Mouse (Mus musculus): Measurements from ENCODE around the gene Prmt1. TPM values are rescaled to one million over a fixed set of nuclear protein-coding genes. Genes with fewer than 3 reads are reported as not detected.

The Prmt1 gene
- polyA plus RNA-seq, 2 experiments, result 166 to 607 TPM

GRCm38 (mm10) chr7:44949922-44950321 lies 36.4 kb downstream of the Prmt1 start:
- no peak overlapping the region for H3K4me2 ChIP-seq (replicated peaks; ENCODE audit: low read depth, low read length, severe bottlenecking)
- ATAC-seq (ENCODE audit: low FRiP score, low read depth), result no peak
- no peak for DNase-seq (ENCODE audit: low spot score)
- WGBS, result 66% methylated on average over 6 of the region's 6 CpGs
- no peak overlapping the region for H3K27ac ChIP-seq (replicated peaks; ENCODE audit: low read depth, low read length)
- H3K4me1 ChIP-seq (ENCODE audit: control insufficient read depth, insufficient read depth, low read length), result peaks cover 4% of the 10 kb centered on the region
- no peaks in the 10 kb centered on the region for H3K9me3 ChIP-seq (ENCODE audit: control insufficient read depth, low read length)
- H3K27me3 ChIP-seq (ENCODE audit: control insufficient read depth, insufficient read depth, low read length), result peaks cover 17% of the 10 kb centered on the region; the same call in 1 of the 2 replicates
- no peak overlapping the region for H3K4me3 ChIP-seq (replicated peaks; ENCODE audit: low read length)
- no peak for TF ChIP-seq POLR2A (IDR thresholded peaks at IDR 0.05; ENCODE audit: borderline replicate concordance, extremely low read depth, insufficient read depth, insufficient read length)
- no peaks in the 10 kb centered on the region for H3K36me3 ChIP-seq (ENCODE audit: control insufficient read depth, insufficient read depth, low read length)
- H3K9ac ChIP-seq (ENCODE audit: low read depth, low read length, severe bottlenecking), result no peak overlapping the region

DNA sequence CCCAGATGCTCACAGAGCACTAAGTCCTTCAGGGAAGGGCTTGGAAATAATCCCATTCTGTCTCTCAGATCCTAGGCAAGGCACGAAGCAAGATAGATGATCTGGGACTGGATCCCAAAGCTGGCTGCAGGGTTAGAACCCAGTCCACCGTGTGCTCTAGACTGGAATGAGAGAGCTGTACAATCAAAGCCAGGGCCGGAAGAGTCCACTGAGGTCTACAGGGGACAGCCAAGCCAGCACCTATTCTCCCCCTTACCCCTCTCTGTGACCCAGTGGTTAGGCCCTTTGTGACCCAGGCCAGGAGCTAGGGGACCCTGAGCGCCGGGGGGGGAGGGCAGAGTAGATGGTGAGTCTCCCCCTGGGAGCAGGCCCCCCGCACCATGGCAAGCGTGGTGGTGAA lies 43.5 kb downstream of the Prmt1 start, which contains the start of gene Tsks:
Gene Tsks, plus strand, starts transcription at position 301 of the 400 bp plus-strand sequence.
- 76% methylated on average over 7 of the region's 7 CpGs for WGBS
- TF ChIP-seq POLR2A (IDR thresholded peaks at IDR 0.05; ENCODE audit: borderline replicate concordance, extremely low read depth, insufficient read depth, insufficient read length), result no peak
- ATAC-seq (ENCODE audit: low FRiP score, low read depth), result no peak

DNA sequence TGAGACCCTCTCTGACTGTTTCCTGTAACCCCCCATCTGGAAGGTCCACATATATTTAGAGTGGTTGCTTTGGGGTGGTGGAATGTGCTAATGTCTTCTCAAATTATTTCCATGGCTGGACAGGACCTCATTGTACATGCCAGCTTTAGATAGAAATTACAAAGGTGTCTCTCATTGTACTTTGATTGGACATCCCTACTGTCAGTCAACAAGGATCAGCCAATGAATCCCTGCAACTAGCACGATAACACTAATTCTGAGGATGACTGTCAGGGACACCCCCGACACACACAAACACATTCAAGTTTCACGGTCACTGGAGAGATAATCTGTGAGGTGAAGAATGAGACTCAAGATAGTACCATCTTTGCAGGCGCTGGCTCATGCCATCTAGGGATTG lies 47.7 kb downstream of the Prmt1 start:
- ATAC-seq (ENCODE audit: low FRiP score, low read depth), result no peak
- WGBS, result 92% methylated on average over 4 of the region's 4 CpGs

More for the DNA sequence above, 43.5 kb downstream of the Prmt1 start, which contains the start of gene Tsks:
- H3K27me3 ChIP-seq (ENCODE audit: control insufficient read depth, insufficient read depth, low read length), result no peaks in the 10 kb centered on the region
- no peak within 1 kb of the TSS for H3K9ac ChIP-seq (ENCODE audit: low read depth, low read length, severe bottlenecking)
- no peaks in the 10 kb centered on the region for H3K9me3 ChIP-seq (ENCODE audit: control insufficient read depth, low read length)
- no peaks in the 10 kb centered on the region for H3K4me1 ChIP-seq (ENCODE audit: control insufficient read depth, insufficient read depth, low read length)
- H3K36me3 ChIP-seq (ENCODE audit: control insufficient read depth, insufficient read depth, low read length), result no peaks in the 10 kb centered on the region
- H3K27ac ChIP-seq (replicated peaks; ENCODE audit: low read depth, low read length), result no peak within 1 kb of the TSS
- H3K4me3 ChIP-seq (replicated peaks; ENCODE audit: low read length), result no peak within 1 kb of the TSS
- DNase-seq (ENCODE audit: low spot score), result no peak
- no peak within 1 kb of the TSS for H3K4me2 ChIP-seq (replicated peaks; ENCODE audit: low read depth, low read length, severe bottlenecking)

GRCm38 (mm10) chr7:44929204-44930151 lies 56.9 kb downstream of the Prmt1 start, which contains the start of gene Ap2a1:
Gene Ap2a1, minus strand, starts transcription at chr7:44929496.
- peak; percentile 100 for DNase-seq (ENCODE audit: low spot score)
- TF ChIP-seq POLR2A (IDR thresholded peaks at IDR 0.05; ENCODE audit: borderline replicate concordance, extremely low read depth, insufficient read depth, insufficient read length), result peak; percentile 37; the same call in 1 of the 2 replicates
- no peaks in the 10 kb centered on the region for H3K9me3 ChIP-seq (ENCODE audit: control insufficient read depth, low read length)
- H3K4me3 ChIP-seq (replicated peaks; ENCODE audit: low read length), result peak within 1 kb of the TSS; percentile 87
- peaks cover 16% of the 10 kb centered on the region for H3K4me1 ChIP-seq (ENCODE audit: control insufficient read depth, insufficient read depth, low read length)
- peaks cover 11% of the 10 kb centered on the region for H3K36me3 ChIP-seq (ENCODE audit: control insufficient read depth, insufficient read depth, low read length)
- peak; percentile 99 for ATAC-seq (ENCODE audit: low FRiP score, low read depth)
- peak within 1 kb of the TSS; percentile 65 for H3K4me2 ChIP-seq (replicated peaks; ENCODE audit: low read depth, low read length, severe bottlenecking)
- H3K27ac ChIP-seq (replicated peaks; ENCODE audit: low read depth, low read length), result peak within 1 kb of the TSS; percentile 79
- 1% methylated on average over 79 of the region's 84 CpGs for WGBS
- H3K9ac ChIP-seq (ENCODE audit: low read depth, low read length, severe bottlenecking), result peak within 1 kb of the TSS; percentile 81
- no peaks in the 10 kb centered on the region for H3K27me3 ChIP-seq (ENCODE audit: control insufficient read depth, insufficient read depth, low read length)

More for the DNA sequence above, 47.7 kb downstream of the Prmt1 start:
- Histone ChIP-seq H3K27me3 (ENCODE audit: control insufficient read depth, insufficient read depth, low read length) (no peaks in the 10 kb centered on the region), H3K9me3 (ENCODE audit: control insufficient read depth, low read length) (peaks cover 8% of the 10 kb centered on the region; the same call in 1 of the 2 replicates), H3K4me2 (replicated peaks; ENCODE audit: low read depth, low read length, severe bottlenecking) (no peak overlapping the region), H3K9ac (ENCODE audit: low read depth, low read length, severe bottlenecking) (no peak overlapping the region), H3K36me3 (ENCODE audit: control insufficient read depth, insufficient read depth, low read length) (no peaks in the 10 kb centered on the region), H3K4me3 (replicated peaks; ENCODE audit: low read length) (no peak overlapping the region), H3K4me1 (ENCODE audit: control insufficient read depth, insufficient read depth, low read length) (no peaks in the 10 kb centered on the region), H3K27ac (replicated peaks; ENCODE audit: low read depth, low read length) (no peak overlapping the region)
- DNase-seq (ENCODE audit: low spot score), result no peak
- no peak for TF ChIP-seq POLR2A (IDR thresholded peaks at IDR 0.05; ENCODE audit: borderline replicate concordance, extremely low read depth, insufficient read depth, insufficient read length)

- no peak for TF ChIP-seq POLR2A (IDR thresholded peaks at IDR 0.05; ENCODE audit: borderline replicate concordance, extremely low read depth, insufficient read depth, insufficient read length)
Measured at GRCm38 (mm10) chr7:44928570-44928969, 57.8 kb downstream of the Prmt1 start.

More at GRCm38 (mm10) chr7:44928570-44928969, 57.8 kb downstream of the Prmt1 start:
- Histone ChIP-seq H3K4me2 (replicated peaks; ENCODE audit: low read depth, low read length, severe bottlenecking) (peak overlapping the region; percentile 65), H3K36me3 (ENCODE audit: control insufficient read depth, insufficient read depth, low read length) (peaks cover 17% of the 10 kb centered on the region), H3K27ac (replicated peaks; ENCODE audit: low read depth, low read length) (no peak overlapping the region), H3K9ac (ENCODE audit: low read depth, low read length, severe bottlenecking) (peak overlapping the region; percentile 81), H3K9me3 (ENCODE audit: control insufficient read depth, low read length) (no peaks in the 10 kb centered on the region), H3K27me3 (ENCODE audit: control insufficient read depth, insufficient read depth, low read length) (no peaks in the 10 kb centered on the region), H3K4me1 (ENCODE audit: control insufficient read depth, insufficient read depth, low read length) (peaks cover 16% of the 10 kb centered on the region), H3K4me3 (replicated peaks; ENCODE audit: low read length) (peak overlapping the region; percentile 87)
- ATAC-seq (ENCODE audit: low FRiP score, low read depth), result no peak
- 8% methylated on average over 1 of the region's 1 CpGs for WGBS
- no peak for DNase-seq (ENCODE audit: low spot score)

Small RNA genes within 50 kb of the gene (microRNA-seq; reads per million reads assigned to microRNA genes)
- gene Mir7054, result 0.69 reads per million

Other genes with a start within 250 kb of the Prmt1 start
Only the 30 nearest of the 35 such genes appear.
- gene Nup62, start 170.5 kb downstream of the Prmt1 start, polyA plus RNA-seq (2012; rRNA removed), result 92.5 and 133 TPM in 2 replicates
- gene Nup62, start 170.5 kb downstream of the Prmt1 start, polyA plus RNA-seq (2014; fragmentation: Nextera tagmentation; extraction: Ambion mirVana), result 53.0 and 53.9 TPM in 2 replicates
- gene Il4i1, start 170.2 kb downstream of the Prmt1 start, polyA plus RNA-seq (2012; rRNA removed), result 0.87 and 1.0 TPM in 2 replicates
- gene Il4i1, start 170.2 kb downstream of the Prmt1 start, polyA plus RNA-seq (2014; fragmentation: Nextera tagmentation; extraction: Ambion mirVana), result 1.6 and 2.5 TPM in 2 replicates
- 47.9 and 69.8 TPM in 2 replicates for gene Atf5, start 169.9 kb downstream of the Prmt1 start, polyA plus RNA-seq (2012; rRNA removed)
- gene Atf5, start 169.9 kb downstream of the Prmt1 start, polyA plus RNA-seq (2014; fragmentation: Nextera tagmentation; extraction: Ambion mirVana), result 3.1 and 3.7 TPM in 2 replicates
- gene Akt1s1, start 137.6 kb downstream of the Prmt1 start, polyA plus RNA-seq (2012; rRNA removed), result 179 and 270 TPM in 2 replicates
- 66.1 and 70.5 TPM in 2 replicates for gene Akt1s1, start 137.6 kb downstream of the Prmt1 start, polyA plus RNA-seq (2014; fragmentation: Nextera tagmentation; extraction: Ambion mirVana)
- 86.0 and 103 TPM in 2 replicates for gene Tbc1d17, start 137.5 kb downstream of the Prmt1 start, polyA plus RNA-seq (2012; rRNA removed)
- gene Tbc1d17, start 137.5 kb downstream of the Prmt1 start, polyA plus RNA-seq (2014; fragmentation: Nextera tagmentation; extraction: Ambion mirVana), result 76.0 and 81.7 TPM in 2 replicates
- 28.7 and 32.0 TPM in 2 replicates for gene Pnkp, start 129.4 kb downstream of the Prmt1 start, polyA plus RNA-seq (2012; rRNA removed)
- 23.8 and 26.6 TPM in 2 replicates for gene Pnkp, start 129.4 kb downstream of the Prmt1 start, polyA plus RNA-seq (2014; fragmentation: Nextera tagmentation; extraction: Ambion mirVana)
- 751 and 1,065 TPM in 2 replicates for gene Ptov1, start 116.8 kb downstream of the Prmt1 start, polyA plus RNA-seq (2012; rRNA removed)
- 471 and 513 TPM in 2 replicates for gene Ptov1, start 116.8 kb downstream of the Prmt1 start, polyA plus RNA-seq (2014; fragmentation: Nextera tagmentation; extraction: Ambion mirVana)
- gene Med25, start 93.9 kb downstream of the Prmt1 start, polyA plus RNA-seq (2012; rRNA removed), result 142 and 181 TPM in 2 replicates
- 69.1 and 73.5 TPM in 2 replicates for gene Med25, start 93.9 kb downstream of the Prmt1 start, polyA plus RNA-seq (2014; fragmentation: Nextera tagmentation; extraction: Ambion mirVana)
- 48.7 and 72.6 TPM in 2 replicates for gene Fuz, start 90.5 kb downstream of the Prmt1 start, polyA plus RNA-seq (2012; rRNA removed)
- gene Fuz, start 90.5 kb downstream of the Prmt1 start, polyA plus RNA-seq (2014; fragmentation: Nextera tagmentation; extraction: Ambion mirVana), result 21.7 and 25.0 TPM in 2 replicates
- 113 and 141 TPM in 2 replicates for gene Ap2a1, start 57.1 kb downstream of the Prmt1 start, polyA plus RNA-seq (2012; rRNA removed)
- gene Ap2a1, start 57.1 kb downstream of the Prmt1 start, polyA plus RNA-seq (2014; fragmentation: Nextera tagmentation; extraction: Ambion mirVana), result 72.2 and 75.7 TPM in 2 replicates
- 0.05 TPM in 1 of 2 replicates, not detected in the other for gene Tsks, start 43.4 kb downstream of the Prmt1 start, polyA plus RNA-seq (2012; rRNA removed)
- gene Tsks, start 43.4 kb downstream of the Prmt1 start, polyA plus RNA-seq (2014; fragmentation: Nextera tagmentation; extraction: Ambion mirVana), result 0.14 TPM in 1 of 2 replicates, not detected in the other
- gene Cpt1c, start 11.7 kb downstream of the Prmt1 start, polyA plus RNA-seq (2012; rRNA removed), result 78.9 and 115 TPM in 2 replicates
- 26.3 and 33.6 TPM in 2 replicates for gene Cpt1c, start 11.7 kb downstream of the Prmt1 start, polyA plus RNA-seq (2014; fragmentation: Nextera tagmentation; extraction: Ambion mirVana)
- 142 and 168 TPM in 2 replicates for gene Irf3, start 11.1 kb upstream of the Prmt1 start, polyA plus RNA-seq (2012; rRNA removed)
- gene Irf3, start 11.1 kb upstream of the Prmt1 start, polyA plus RNA-seq (2014; fragmentation: Nextera tagmentation; extraction: Ambion mirVana), result 92.5 and 92.7 TPM in 2 replicates
- gene Bcl2l12, start 12.1 kb upstream of the Prmt1 start, polyA plus RNA-seq (2012; rRNA removed), result 81.3 and 104 TPM in 2 replicates
- gene Bcl2l12, start 12.1 kb upstream of the Prmt1 start, polyA plus RNA-seq (2014; fragmentation: Nextera tagmentation; extraction: Ambion mirVana), result 54.9 and 62.9 TPM in 2 replicates
- 114 and 135 TPM in 2 replicates for gene Scaf1, start 29.8 kb upstream of the Prmt1 start, polyA plus RNA-seq (2012; rRNA removed)
- 50.7 and 58.3 TPM in 2 replicates for gene Scaf1, start 29.8 kb upstream of the Prmt1 start, polyA plus RNA-seq (2014; fragmentation: Nextera tagmentation; extraction: Ambion mirVana)
- 53.8 and 60.9 TPM in 2 replicates for gene Rras, start 31.4 kb upstream of the Prmt1 start, polyA plus RNA-seq (2012; rRNA removed)
- 42.8 and 43.7 TPM in 2 replicates for gene Rras, start 31.4 kb upstream of the Prmt1 start, polyA plus RNA-seq (2014; fragmentation: Nextera tagmentation; extraction: Ambion mirVana)
- 25.2 and 26.8 TPM in 2 replicates for gene Prr12, start 66.3 kb upstream of the Prmt1 start, polyA plus RNA-seq (2012; rRNA removed)
- 16.0 and 19.6 TPM in 2 replicates for gene Prr12, start 66.3 kb upstream of the Prmt1 start, polyA plus RNA-seq (2014; fragmentation: Nextera tagmentation; extraction: Ambion mirVana)
- gene Nosip, start 75.9 kb upstream of the Prmt1 start, polyA plus RNA-seq (2012; rRNA removed), result 82.7 and 86.8 TPM in 2 replicates
- 68.1 and 69.6 TPM in 2 replicates for gene Nosip, start 75.9 kb upstream of the Prmt1 start, polyA plus RNA-seq (2014; fragmentation: Nextera tagmentation; extraction: Ambion mirVana)
- 50.4 and 54.1 TPM in 2 replicates for gene Prrg2, start 76.1 kb upstream of the Prmt1 start, polyA plus RNA-seq (2012; rRNA removed)
- gene Prrg2, start 76.1 kb upstream of the Prmt1 start, polyA plus RNA-seq (2014; fragmentation: Nextera tagmentation; extraction: Ambion mirVana), result 18.6 and 21.4 TPM in 2 replicates
- gene Rcn3, start 105.7 kb upstream of the Prmt1 start, polyA plus RNA-seq (2012; rRNA removed), result 679 and 759 TPM in 2 replicates
- 569 and 577 TPM in 2 replicates for gene Rcn3, start 105.7 kb upstream of the Prmt1 start, polyA plus RNA-seq (2014; fragmentation: Nextera tagmentation; extraction: Ambion mirVana)
- gene Fcgrt, start 117.3 kb upstream of the Prmt1 start, polyA plus RNA-seq (2012; rRNA removed), result 56.1 and 64.6 TPM in 2 replicates
- gene Fcgrt, start 117.3 kb upstream of the Prmt1 start, polyA plus RNA-seq (2014; fragmentation: Nextera tagmentation; extraction: Ambion mirVana), result 88.4 and 89.0 TPM in 2 replicates
- gene Rps11, start 137.9 kb upstream of the Prmt1 start, polyA plus RNA-seq (2012; rRNA removed), result 563 and 814 TPM in 2 replicates
- 1,719 and 1,751 TPM in 2 replicates for gene Rps11, start 137.9 kb upstream of the Prmt1 start, polyA plus RNA-seq (2014; fragmentation: Nextera tagmentation; extraction: Ambion mirVana)
- 3,691 and 3,912 TPM in 2 replicates for gene Rpl13a, start 142.2 kb upstream of the Prmt1 start, polyA plus RNA-seq (2012; rRNA removed)
- gene Rpl13a, start 142.2 kb upstream of the Prmt1 start, polyA plus RNA-seq (2014; fragmentation: Nextera tagmentation; extraction: Ambion mirVana), result 1,718 and 1,777 TPM in 2 replicates
- 0.31 TPM in 1 of 2 replicates, not detected in the other for gene Gm45713, start 149.7 kb upstream of the Prmt1 start, polyA plus RNA-seq (2012; rRNA removed)
- 0.39 and 1.4 TPM in 2 replicates for gene Gm45713, start 149.7 kb upstream of the Prmt1 start, polyA plus RNA-seq (2014; fragmentation: Nextera tagmentation; extraction: Ambion mirVana)
- 12.4 and 18.6 TPM in 2 replicates for gene Flt3l, start 149.9 kb upstream of the Prmt1 start, polyA plus RNA-seq (2012; rRNA removed)
- gene Flt3l, start 149.9 kb upstream of the Prmt1 start, polyA plus RNA-seq (2014; fragmentation: Nextera tagmentation; extraction: Ambion mirVana), result 2.2 and 3.3 TPM in 2 replicates
- 115 and 118 TPM in 2 replicates for gene Pih1d1, start 167.7 kb upstream of the Prmt1 start, polyA plus RNA-seq (2012; rRNA removed)
- gene Pih1d1, start 167.7 kb upstream of the Prmt1 start, polyA plus RNA-seq (2014; fragmentation: Nextera tagmentation; extraction: Ambion mirVana), result 86.4 and 87.3 TPM in 2 replicates
- gene Aldh16a1, start 168.0 kb upstream of the Prmt1 start, polyA plus RNA-seq (2012; rRNA removed), result 45.6 and 67.3 TPM in 2 replicates
- 40.0 and 47.7 TPM in 2 replicates for gene Aldh16a1, start 168.0 kb upstream of the Prmt1 start, polyA plus RNA-seq (2014; fragmentation: Nextera tagmentation; extraction: Ambion mirVana)
- gene Slc17a7, start 177.4 kb upstream of the Prmt1 start, polyA plus RNA-seq (2012; rRNA removed), result 0.40 and 0.58 TPM in 2 replicates
- 0.17 and 0.18 TPM in 2 replicates for gene Slc17a7, start 177.4 kb upstream of the Prmt1 start, polyA plus RNA-seq (2014; fragmentation: Nextera tagmentation; extraction: Ambion mirVana)
- gene Gfy, start 193.0 kb upstream of the Prmt1 start, polyA plus RNA-seq (2012; rRNA removed), result 0.09 and 0.27 TPM in 2 replicates
- gene Gfy, start 193.0 kb upstream of the Prmt1 start, polyA plus RNA-seq (2014; fragmentation: Nextera tagmentation; extraction: Ambion mirVana), result not detected in 2 replicates
- not detected in 2 replicates for gene Pth2, start 194.4 kb upstream of the Prmt1 start, polyA plus RNA-seq (2012; rRNA removed)
- gene Pth2, start 194.4 kb upstream of the Prmt1 start, polyA plus RNA-seq (2014; fragmentation: Nextera tagmentation; extraction: Ambion mirVana), result not detected in 2 replicates